Mouse (Mus musculus): ENCODE data around the gene Serac1. TPM values are rescaled to one million over a fixed set of nuclear protein-coding genes. Genes with fewer than 3 reads are reported as not detected.
"Not testable (repeated sequence)": the region's sequence is repeated elsewhere in the genome, so short reads cannot be mapped to it uniquely, and the experiment has no call there.

Gene Serac1
- polyA plus RNA-seq, 1 experiment from 2014 or later: 4.9 TPM

GRCm38 (mm10) chr17:6054934-6055355 lies 24.6 kb downstream of the Serac1 start:
- Histone ChIP-seq H3K27ac (no peak overlapping the region), H3K9me3 (no peaks in the 10 kb centered on the region), H3K36me3 (0 out of 2 replicates have a peak, but pooled peaks cover 2% of the 10 kb centered on the region), H3K4me1 (0 out of 2 replicates have a peak, but pooled peaks cover 2% of the 10 kb centered on the region), H3K4me3 (no peak overlapping the region), H3K27me3 (ENCODE audit: insufficient read depth, poor library complexity, severe bottlenecking) (no peaks in the 10 kb centered on the region)
- DNase-seq (ENCODE audit: low spot score): no peak
- WGBS: 21% methylated on average over 5 of the region's 5 CpGs

GRCm38 (mm10) chr17:6052801-6053200 lies 26.7 kb downstream of the Serac1 start:
- H3K4me1 ChIP-seq: 0 out of 2 replicates have a peak, but pooled peaks cover 2% of the 10 kb centered on the region
- H3K9me3 ChIP-seq: no peaks in the 10 kb centered on the region
- no peak overlapping the region for H3K4me3 ChIP-seq
- 0 out of 2 replicates have a peak, but pooled peaks cover 2% of the 10 kb centered on the region for H3K36me3 ChIP-seq
- no peak for DNase-seq (ENCODE audit: low spot score)
- WGBS: 74% methylated on average over 4 of the region's 4 CpGs
- no peaks in the 10 kb centered on the region for H3K27me3 ChIP-seq (ENCODE audit: insufficient read depth, poor library complexity, severe bottlenecking)
- H3K27ac ChIP-seq: no peak overlapping the region

- H3K36me3 ChIP-seq: peaks cover 11% of the 10 kb centered on the region; the same call in 1 of the 2 replicates
- no peak overlapping the region for H3K4me3 ChIP-seq
- WGBS: 84% methylated on average over 10 of the region's 10 CpGs
- no peaks in the 10 kb centered on the region for H3K27me3 ChIP-seq (ENCODE audit: insufficient read depth, poor library complexity, severe bottlenecking)
- H3K9me3 ChIP-seq: no peaks in the 10 kb centered on the region
- no peak overlapping the region for H3K27ac ChIP-seq
- no peaks in the 10 kb centered on the region; the same call in 1 of the 2 replicates for H3K4me1 ChIP-seq
- DNase-seq (ENCODE audit: low spot score): no peak
Measured at GRCm38 (mm10) chr17:6037507-6037906, 42.0 kb downstream of the Serac1 start.

GRCm38 (mm10) chr17:6036872-6037271 lies 42.7 kb downstream of the Serac1 start:
- Histone ChIP-seq H3K4me3 (no peak overlapping the region), H3K27ac (no peak overlapping the region), H3K36me3 (peaks cover 11% of the 10 kb centered on the region; the same call in 1 of the 2 replicates), H3K9me3 (no peaks in the 10 kb centered on the region), H3K4me1 (no peaks in the 10 kb centered on the region; the same call in 1 of the 2 replicates), H3K27me3 (ENCODE audit: insufficient read depth, poor library complexity, severe bottlenecking) (no peaks in the 10 kb centered on the region)
- DNase-seq (ENCODE audit: low spot score): no peak
- 88% methylated on average over 11 of the region's 11 CpGs for WGBS

- Histone ChIP-seq H3K27me3 (ENCODE audit: insufficient read depth, poor library complexity, severe bottlenecking) (no peaks in the 10 kb centered on the region), H3K9me3 (no peaks in the 10 kb centered on the region), H3K4me3 (no peak overlapping the region), H3K4me1 (no peaks in the 10 kb centered on the region; the same call in 1 of the 2 replicates), H3K36me3 (peaks cover 11% of the 10 kb centered on the region; the same call in 1 of the 2 replicates), H3K27ac (no peak overlapping the region)
- DNase-seq (ENCODE audit: low spot score): no peak
- WGBS: 83% methylated on average over 8 of the region's 8 CpGs
Measured at GRCm38 (mm10) chr17:6036458-6036857, 43.1 kb downstream of the Serac1 start.

- 50% methylated on average over 8 of the region's 8 CpGs for WGBS
- no peaks in the 10 kb centered on the region for H3K9me3 ChIP-seq
- no peaks in the 10 kb centered on the region for H3K27me3 ChIP-seq (ENCODE audit: insufficient read depth, poor library complexity, severe bottlenecking)
- H3K4me3 ChIP-seq: no peak overlapping the region
- no peaks in the 10 kb centered on the region; the same call in 1 of the 2 replicates for H3K4me1 ChIP-seq
- H3K27ac ChIP-seq: no peak overlapping the region
- H3K36me3 ChIP-seq: peaks cover 11% of the 10 kb centered on the region; the same call in 1 of the 2 replicates
- no peak for DNase-seq (ENCODE audit: low spot score)
Measured at GRCm38 (mm10) chr17:6035661-6036060, 43.9 kb downstream of the Serac1 start.

GRCm38 (mm10) chr17:6025831-6026230 lies 53.7 kb downstream of the Serac1 start:
- H3K9me3 ChIP-seq: no peaks in the 10 kb centered on the region
- H3K36me3 ChIP-seq: peaks cover 41% of the 10 kb centered on the region
- no peaks in the 10 kb centered on the region for H3K27me3 ChIP-seq (ENCODE audit: insufficient read depth, poor library complexity, severe bottlenecking)
- no peak for DNase-seq (ENCODE audit: low spot score)
- no peak overlapping the region for H3K27ac ChIP-seq
- peaks cover 2% of the 10 kb centered on the region; the same call in 1 of the 2 replicates for H3K4me1 ChIP-seq
- 80% methylated on average over 7 of the region's 7 CpGs for WGBS
- no peak overlapping the region for H3K4me3 ChIP-seq

- H3K36me3 ChIP-seq; H3K27me3 ChIP-seq (ENCODE audit: insufficient read depth, poor library complexity, severe bottlenecking); H3K9me3 ChIP-seq; H3K4me3 ChIP-seq; DNase-seq (ENCODE audit: low spot score): not testable (repeated sequence)
- WGBS: 51% methylated on average over 5 of the region's 5 CpGs
- peak overlapping the region; percentile 29; the same call in 1 of the 2 replicates for H3K27ac ChIP-seq
- H3K4me1 ChIP-seq: peaks cover 13% of the 10 kb centered on the region
Measured at GRCm38 (mm10) chr17:6021374-6021789, 58.2 kb downstream of the Serac1 start.

GRCm38 (mm10) chr17:6020636-6021035 lies 58.9 kb downstream of the Serac1 start:
- Histone ChIP-seq H3K9me3 (no peaks in the 10 kb centered on the region), H3K4me1 (peaks cover 21% of the 10 kb centered on the region), H3K27ac (no peak overlapping the region; the same call in 1 of the 2 replicates), H3K4me3 (no peak overlapping the region), H3K36me3 (0 out of 2 replicates have a peak, but pooled peaks cover 6% of the 10 kb centered on the region), H3K27me3 (ENCODE audit: insufficient read depth, poor library complexity, severe bottlenecking) (no peaks in the 10 kb centered on the region)
- DNase-seq (ENCODE audit: low spot score): no peak
- WGBS: 63% methylated on average over 7 of the region's 7 CpGs

- DNase-seq (ENCODE audit: low spot score): no peak
- Histone ChIP-seq H3K4me3 (no peak overlapping the region), H3K27ac (no peak overlapping the region), H3K27me3 (ENCODE audit: insufficient read depth, poor library complexity, severe bottlenecking) (no peaks in the 10 kb centered on the region), H3K4me1 (peaks cover 26% of the 10 kb centered on the region), H3K36me3 (0 out of 2 replicates have a peak, but pooled peaks cover 4% of the 10 kb centered on the region), H3K9me3 (no peaks in the 10 kb centered on the region)
- 59% methylated on average over 2 of the region's 2 CpGs for WGBS
Measured at GRCm38 (mm10) chr17:6019776-6020175, 59.8 kb downstream of the Serac1 start.

- Histone ChIP-seq H3K27me3 (ENCODE audit: insufficient read depth, poor library complexity, severe bottlenecking) (no peaks in the 10 kb centered on the region), H3K36me3 (no peaks in the 10 kb centered on the region), H3K27ac (no peak overlapping the region), H3K9me3 (no peaks in the 10 kb centered on the region), H3K4me3 (no peak overlapping the region), H3K4me1 (peaks cover 35% of the 10 kb centered on the region)
- 83% methylated on average over 4 of the region's 4 CpGs for WGBS
- no peak for DNase-seq (ENCODE audit: low spot score)
Measured at GRCm38 (mm10) chr17:6018348-6018747, 61.2 kb downstream of the Serac1 start.

- WGBS: 70% methylated on average over 12 of the region's 12 CpGs
- Histone ChIP-seq H3K36me3 (no peaks in the 10 kb centered on the region), H3K27me3 (ENCODE audit: insufficient read depth, poor library complexity, severe bottlenecking) (no peaks in the 10 kb centered on the region), H3K4me3 (no peak overlapping the region), H3K27ac (no peak overlapping the region), H3K4me1 (peaks cover 38% of the 10 kb centered on the region), H3K9me3 (no peaks in the 10 kb centered on the region)
- no peak for DNase-seq (ENCODE audit: low spot score)
Measured at GRCm38 (mm10) chr17:6017268-6017667, 62.3 kb downstream of the Serac1 start.

- H3K4me3 ChIP-seq: no peak overlapping the region
- H3K27ac ChIP-seq: peak overlapping the region; percentile 57; the same call in 1 of the 2 replicates
- peaks cover 38% of the 10 kb centered on the region for H3K4me1 ChIP-seq
- H3K27me3 ChIP-seq (ENCODE audit: insufficient read depth, poor library complexity, severe bottlenecking): no peaks in the 10 kb centered on the region
- WGBS: 46% methylated on average over 7 of the region's 7 CpGs
- no peak for DNase-seq (ENCODE audit: low spot score)
- H3K36me3 ChIP-seq: no peaks in the 10 kb centered on the region
- no peaks in the 10 kb centered on the region for H3K9me3 ChIP-seq
Measured at GRCm38 (mm10) chr17:6016213-6016780, 63.2 kb downstream of the Serac1 start.
